Mouse (Mus musculus): ENCODE results near the gene Cox8b.
A peak's percentile ranks its signal among the peaks of the same experiment; 100 is the strongest.

The Cox8b gene

GRCm38 (mm10) chr7:140860728-140861127 is 39.5 kb downstream of the Cox8b start:
- no peak for DNase-seq

- no peak for DNase-seq
These were observed 40.2 kb downstream of the Cox8b start for GRCm38 (mm10) chr7:140859997-140860396.

- DNase-seq = no peak
These were observed 41.5 kb downstream of the Cox8b start for GRCm38 (mm10) chr7:140858746-140859145.

GRCm38 (mm10) chr7:140857550-140858505 is 42.4 kb downstream of the Cox8b start, which contains the start of gene Bet1l:
TSS of gene Bet1l (minus strand) at chr7:140857577.
- DNase-seq = no peak

- DNase-seq = peak; percentile 93 to 94
These were observed 43.3 kb downstream of the Cox8b start, which contains the start of gene Ric8a for GRCm38 (mm10) chr7:140856785-140857549. TSS of gene Ric8a (plus strand) at chr7:140856957.

- DNase-seq = peak; percentile 89 to 95
These were observed 44.1 kb downstream of the Cox8b start, which contains the start of gene Gm45785 for GRCm38 (mm10) chr7:140855860-140856784. TSS of gene Gm45785 (minus strand) at chr7:140856331.

GRCm38 (mm10) chr7:140855181-140855580 is 45.1 kb downstream of the Cox8b start:
- DNase-seq = no peak

GRCm38 (mm10) chr7:140854483-140854882 is 45.8 kb downstream of the Cox8b start:
- DNase-seq = no peak

- peak; percentile 51 to 79 for DNase-seq
These were observed 46.9 kb downstream of the Cox8b start for GRCm38 (mm10) chr7:140853386-140853785.

GRCm38 (mm10) chr7:140851916-140852315 is 48.3 kb downstream of the Cox8b start:
- DNase-seq = no peak
